Mouse (Mus musculus) ES-E14 (cell line): ENCODE data around the gene Cyb5r1.
"Not testable (repeated sequence)": the region's sequence is repeated elsewhere in the genome, so short reads cannot be mapped to it uniquely, and the experiment has no call there.

Experiments used
- CHD2 ChIP-seq: IDR thresholded peaks from 2 replicates; pipeline ENCODE4 v1.6.1; 2014; ENCODE audit warnings: mild to moderate bottlenecking, low read depth, low read length, inconsistent platforms
- HCFC1 ChIP-seq: IDR thresholded peaks from 2 replicates; pipeline ENCODE4 v1.6.1; 2012; ENCODE audit warnings: low read length, inconsistent platforms, borderline replicate concordance; ENCODE audit not compliant: insufficient read depth
- MAFK ChIP-seq: IDR thresholded peaks from 2 replicates; pipeline ENCODE4 v1.6.1; 2014; ENCODE audit warnings: mild to moderate bottlenecking, low read depth, low read length, inconsistent platforms; ENCODE audit not compliant: insufficient read depth
- ZC3H11A ChIP-seq: IDR thresholded peaks from 2 replicates; pipeline ENCODE4 v1.6.1; 2012; ENCODE audit warnings: low read depth, mild to moderate bottlenecking, inconsistent platforms, low read length, borderline replicate concordance
- ZNF384 ChIP-seq: IDR thresholded peaks from 2 replicates; pipeline ENCODE4 v1.6.1; 2012; ENCODE audit warnings: low read depth, low read length, inconsistent platforms

- not testable (repeated sequence) for TF ChIP-seq ZC3H11A, ZNF384, MAFK, HCFC1, CHD2
Measured at GRCm38 (mm10) chr1:134441737-134442136, 36.4 kb downstream of the Cyb5r1 start.
